Mouse (Mus musculus): ENCODE results near the gene Kmt2e. TPM values are rescaled to one million over a fixed set of nuclear protein-coding genes. Genes with fewer than 3 reads are reported as not detected.

Kmt2e gene
- polyA plus RNA-seq, 1 experiment from 2014 or later, result 69.2 TPM

DNA sequence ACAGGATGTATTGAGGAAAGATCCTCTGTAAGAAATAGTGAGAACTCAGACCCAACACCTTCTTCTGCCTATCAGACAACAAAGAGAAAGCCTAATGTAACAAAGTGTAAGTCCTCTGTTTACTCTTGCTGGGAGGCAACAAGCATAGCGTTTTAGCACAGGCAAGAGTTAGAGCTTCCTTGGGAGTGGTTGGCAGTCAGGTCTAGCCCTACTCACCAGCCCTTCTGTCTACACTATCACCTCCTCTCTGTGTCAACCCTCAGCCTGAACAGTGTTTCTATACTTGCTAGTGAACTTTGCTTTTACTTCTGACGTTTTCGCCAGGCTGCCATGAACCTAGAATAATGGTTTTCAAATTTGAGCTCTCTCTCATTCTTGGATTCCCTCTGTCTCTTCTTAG is 38.5 kb upstream of the Kmt2e start:
- 70% methylated on average over 3 of the region's 3 CpGs for WGBS
- peaks cover 16% of the 10 kb centered on the region for H3K36me3 ChIP-seq

DNA sequence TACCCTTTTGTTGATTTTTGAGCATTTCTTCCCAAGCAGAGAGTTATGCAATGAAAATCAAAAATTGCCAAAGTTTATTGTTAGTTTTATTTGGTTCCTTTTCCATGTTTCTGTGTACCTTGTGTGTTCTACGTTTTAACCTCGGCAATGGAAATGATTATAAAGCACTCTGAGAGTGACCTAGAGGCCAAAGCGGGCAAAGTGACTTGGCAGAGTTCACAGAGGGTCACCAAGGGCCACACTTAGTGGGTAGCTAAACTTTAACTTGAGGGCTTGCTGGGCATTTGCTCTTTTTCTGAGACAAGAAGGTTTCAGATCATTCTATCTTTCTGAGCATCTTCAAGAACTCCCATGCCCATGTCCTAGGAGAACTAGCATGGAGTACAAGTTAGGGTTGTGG is 37.5 kb upstream of the Kmt2e start:
- Histone ChIP-seq H3K27ac (ENCODE audit: poor library complexity, severe bottlenecking) (no peak overlapping the region), H3K4me1 (replicated peaks) (no peaks in the 10 kb centered on the region), H3K4me2 (no peak overlapping the region), H3K9me3 (replicated peaks) (no peaks in the 10 kb centered on the region), H3K9ac (no peak overlapping the region), H3K4me3 (no peak overlapping the region), H3K36me3 (peaks cover 26% of the 10 kb centered on the region), H3K27me3 (replicated peaks) (no peaks in the 10 kb centered on the region)
- ATAC-seq (ENCODE audit: insufficient number of reproducible peaks, low FRiP score), result no peak
- 91% methylated on average over 3 of the region's 3 CpGs for WGBS

More for the DNA sequence above, 38.5 kb upstream of the Kmt2e start:
- Histone ChIP-seq H3K27me3 (replicated peaks) (no peaks in the 10 kb centered on the region), H3K9me3 (replicated peaks) (no peaks in the 10 kb centered on the region), H3K4me3 (no peak overlapping the region), H3K4me2 (no peak overlapping the region), H3K9ac (no peak overlapping the region), H3K4me1 (replicated peaks) (no peaks in the 10 kb centered on the region), H3K27ac (ENCODE audit: poor library complexity, severe bottlenecking) (no peak overlapping the region)
- ATAC-seq (ENCODE audit: insufficient number of reproducible peaks, low FRiP score), result no peak

DNA sequence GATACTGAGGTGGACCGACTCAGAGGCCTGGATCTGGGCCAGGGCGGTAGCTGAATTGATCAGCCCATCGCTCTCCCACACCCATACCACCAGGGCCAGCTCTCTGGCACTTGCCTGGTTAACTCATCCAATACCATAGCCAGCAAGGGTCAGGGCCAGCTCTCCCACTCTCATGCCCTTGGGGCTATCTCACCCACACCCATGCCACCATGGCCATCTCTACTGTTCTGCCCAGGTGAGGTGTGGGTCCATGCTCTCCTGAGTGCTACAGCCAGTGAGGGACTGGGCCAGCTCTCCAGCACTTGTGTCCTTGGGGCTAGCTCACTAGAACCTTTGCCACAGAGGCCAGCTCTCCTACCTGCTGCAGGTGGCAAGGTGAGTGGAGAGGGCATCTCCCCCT is 34.1 kb upstream of the Kmt2e start:
- H3K4me2 ChIP-seq, result no peak overlapping the region
- peaks cover 38% of the 10 kb centered on the region for H3K36me3 ChIP-seq
- no peak overlapping the region for H3K4me3 ChIP-seq
- H3K27me3 ChIP-seq (replicated peaks), result no peaks in the 10 kb centered on the region
- WGBS, result 95% methylated on average over 3 of the region's 3 CpGs
- H3K9ac ChIP-seq, result no peak overlapping the region
- H3K4me1 ChIP-seq (replicated peaks), result peaks cover 3% of the 10 kb centered on the region; the same call in 1 of the 2 replicates
- no peak overlapping the region for H3K27ac ChIP-seq (ENCODE audit: poor library complexity, severe bottlenecking)
- no peaks in the 10 kb centered on the region for H3K9me3 ChIP-seq (replicated peaks)
- no peak for ATAC-seq (ENCODE audit: insufficient number of reproducible peaks, low FRiP score)

DNA sequence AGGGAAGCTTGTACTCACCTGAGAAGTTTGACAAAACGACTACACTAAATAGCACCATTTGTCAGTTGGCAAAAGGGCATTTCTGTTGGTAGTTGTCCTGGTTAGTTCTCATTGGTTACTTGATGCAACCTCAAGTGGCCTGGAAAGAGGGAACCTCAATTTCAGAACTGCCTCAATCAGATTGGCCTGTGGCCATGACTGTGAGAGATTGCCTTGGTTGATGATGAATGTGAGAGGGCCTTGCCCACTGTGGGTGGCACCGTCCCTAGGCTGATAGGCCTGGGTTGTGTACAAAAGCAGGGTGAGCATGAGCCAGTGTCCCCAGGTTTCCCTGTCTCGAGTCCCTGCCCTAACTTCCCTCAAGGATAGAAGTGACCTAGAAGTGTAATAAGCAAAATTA is 33.4 kb upstream of the Kmt2e start:
- H3K9me3 ChIP-seq (replicated peaks), result no peaks in the 10 kb centered on the region
- H3K9ac ChIP-seq, result no peak overlapping the region
- H3K4me3 ChIP-seq, result no peak overlapping the region
- no peak for ATAC-seq (ENCODE audit: insufficient number of reproducible peaks, low FRiP score)
- H3K27ac ChIP-seq (ENCODE audit: poor library complexity, severe bottlenecking), result no peak overlapping the region
- 90% methylated on average over 3 of the region's 3 CpGs for WGBS
- H3K4me1 ChIP-seq (replicated peaks), result peaks cover 3% of the 10 kb centered on the region; the same call in 1 of the 2 replicates
- no peaks in the 10 kb centered on the region for H3K27me3 ChIP-seq (replicated peaks)
- no peak overlapping the region for H3K4me2 ChIP-seq
- peaks cover 44% of the 10 kb centered on the region for H3K36me3 ChIP-seq

DNA sequence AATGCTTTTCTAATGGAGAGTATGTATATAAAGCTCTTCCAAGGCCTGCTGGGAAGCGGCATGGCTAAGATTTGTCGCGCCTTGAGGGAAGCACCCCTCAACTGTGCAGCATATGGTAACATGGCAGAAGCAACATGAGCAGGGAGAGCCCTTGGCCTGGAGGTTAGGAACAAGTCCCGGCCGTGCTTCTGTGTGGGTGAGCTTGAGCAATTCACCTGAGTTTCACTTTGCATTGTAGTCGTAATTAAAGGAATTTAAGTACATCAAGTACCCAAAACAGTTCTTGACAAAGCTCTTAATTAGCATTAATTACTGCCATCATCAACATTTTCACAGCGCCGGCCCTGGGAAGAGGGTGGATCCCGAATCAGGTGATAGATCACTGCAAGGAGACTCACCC is 32.9 kb upstream of the Kmt2e start:
- Histone ChIP-seq H3K27ac (ENCODE audit: poor library complexity, severe bottlenecking) (no peak overlapping the region), H3K9ac (no peak overlapping the region), H3K9me3 (replicated peaks) (no peaks in the 10 kb centered on the region), H3K27me3 (replicated peaks) (no peaks in the 10 kb centered on the region), H3K4me2 (no peak overlapping the region), H3K4me3 (no peak overlapping the region), H3K36me3 (peaks cover 47% of the 10 kb centered on the region), H3K4me1 (replicated peaks) (peaks cover 3% of the 10 kb centered on the region; the same call in 1 of the 2 replicates)
- 82% methylated on average over 9 of the region's 9 CpGs for whole genome bisulfite sequencing
- no peak for ATAC-seq (ENCODE audit: insufficient number of reproducible peaks, low FRiP score)

DNA sequence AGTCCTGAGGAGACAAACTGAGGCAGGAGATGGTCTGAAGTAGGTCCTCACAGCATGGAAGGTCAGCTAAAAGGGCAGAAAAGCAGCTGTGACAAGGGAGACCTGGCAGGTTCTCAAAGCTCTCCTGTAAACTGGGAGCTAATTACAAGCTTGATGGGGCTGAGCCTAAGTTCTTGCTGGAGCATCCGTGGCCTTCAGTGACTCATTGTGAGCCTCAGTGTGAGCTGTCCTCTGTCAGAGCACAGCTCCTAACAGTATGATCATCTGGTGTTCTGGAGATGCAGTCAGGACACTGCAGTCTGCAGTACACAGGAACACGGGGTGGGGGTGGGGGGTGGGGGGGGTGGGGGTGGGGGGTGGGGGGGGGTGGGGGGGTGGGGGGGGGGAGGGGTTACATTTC is 32.2 kb upstream of the Kmt2e start:
- 9% methylated on average over 2 of the region's 2 CpGs for WGBS
- ATAC-seq (ENCODE audit: insufficient number of reproducible peaks, low FRiP score), result no peak
- Histone ChIP-seq H3K27ac (ENCODE audit: poor library complexity, severe bottlenecking) (no peak overlapping the region), H3K9ac (no peak overlapping the region), H3K4me1 (replicated peaks) (peaks cover 3% of the 10 kb centered on the region; the same call in 1 of the 2 replicates), H3K27me3 (replicated peaks) (no peaks in the 10 kb centered on the region), H3K9me3 (replicated peaks) (no peaks in the 10 kb centered on the region), H3K36me3 (peaks cover 47% of the 10 kb centered on the region), H3K4me2 (no peak overlapping the region), H3K4me3 (no peak overlapping the region)

DNA sequence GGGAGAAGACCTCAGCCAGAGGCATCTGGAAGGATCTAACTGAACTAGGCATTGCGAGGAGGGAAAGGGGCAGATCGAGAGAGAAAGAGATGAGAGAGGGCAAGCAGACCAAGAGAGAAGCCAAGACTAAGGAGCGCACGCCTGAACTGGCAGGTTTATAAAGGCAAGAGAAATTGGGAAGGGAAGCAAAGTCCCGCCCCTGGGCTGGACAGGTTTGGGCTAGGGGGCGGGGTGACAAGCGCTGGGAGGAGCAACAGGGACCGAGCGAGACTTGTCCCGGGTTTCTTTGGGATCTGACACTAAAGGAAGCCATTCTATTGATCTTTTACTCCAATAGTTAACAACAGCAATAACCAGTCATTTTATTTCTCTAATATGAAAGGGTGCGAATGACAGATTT is 31.1 kb upstream of the Kmt2e start:
- no peaks in the 10 kb centered on the region for H3K27me3 ChIP-seq (replicated peaks)
- 62% methylated on average over 11 of the region's 11 CpGs for WGBS
- H3K9ac ChIP-seq, result no peak overlapping the region
- no peaks in the 10 kb centered on the region for H3K9me3 ChIP-seq (replicated peaks)
- H3K4me2 ChIP-seq, result no peak overlapping the region
- no peak overlapping the region for H3K27ac ChIP-seq (ENCODE audit: poor library complexity, severe bottlenecking)
- H3K4me1 ChIP-seq (replicated peaks), result peaks cover 8% of the 10 kb centered on the region
- no peak overlapping the region for H3K4me3 ChIP-seq
- H3K36me3 ChIP-seq, result peaks cover 44% of the 10 kb centered on the region
- no peak for ATAC-seq (ENCODE audit: insufficient number of reproducible peaks, low FRiP score)

DNA sequence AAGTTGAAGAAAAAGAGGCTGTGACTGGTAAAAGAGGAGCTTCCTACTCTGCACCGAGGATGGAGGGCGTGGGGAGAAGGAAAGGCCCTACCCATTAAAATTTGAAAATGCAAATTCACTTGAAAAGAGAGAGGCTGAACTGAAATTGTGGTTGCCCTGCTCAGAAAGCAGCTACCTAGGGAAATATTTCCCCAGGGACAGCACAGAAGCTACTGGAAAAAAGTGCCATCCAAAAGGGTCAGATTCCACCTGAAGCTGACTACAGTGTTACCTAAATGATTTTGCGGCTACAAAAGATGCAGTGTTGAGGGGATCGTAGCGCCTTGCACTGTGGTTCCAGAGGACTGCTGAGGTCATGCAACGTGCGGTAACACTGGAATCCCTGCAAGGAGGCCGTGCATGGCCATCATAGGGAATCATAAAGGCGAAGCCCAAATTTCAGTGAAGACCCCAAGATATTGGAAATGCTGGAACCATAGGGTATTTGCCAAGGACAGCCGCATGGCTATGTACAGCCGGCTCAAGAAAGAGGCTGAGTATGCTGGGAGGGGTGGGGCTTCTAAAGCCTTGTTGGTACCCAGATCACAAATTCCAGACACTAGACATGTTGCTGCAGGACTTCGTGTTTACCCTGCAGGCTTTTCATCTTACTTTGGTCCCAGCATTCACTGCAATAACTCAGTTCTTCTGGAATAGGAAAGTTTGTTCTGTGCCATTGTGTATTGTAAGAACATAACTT is 28.4 kb upstream of the Kmt2e start:
- ATAC-seq (ENCODE audit: insufficient number of reproducible peaks, low FRiP score), result no peak

DNA sequence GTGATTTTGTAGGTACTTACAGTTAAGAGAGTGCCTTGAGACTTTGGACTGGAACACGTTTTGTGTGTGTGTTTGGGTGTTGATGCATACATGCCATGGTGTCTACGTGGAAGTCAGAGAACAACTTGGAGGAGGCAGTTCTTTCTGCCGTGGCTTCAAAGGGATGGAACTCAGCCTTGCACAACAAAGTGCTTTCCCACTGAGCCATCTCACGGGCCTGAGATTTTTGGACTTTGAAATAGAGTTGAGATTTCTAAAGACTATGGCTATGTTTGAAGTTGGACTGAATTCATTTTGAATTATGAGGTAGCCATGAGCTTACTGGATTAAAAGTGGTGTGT is 27.9 kb upstream of the Kmt2e start:
- Histone ChIP-seq H3K27ac (ENCODE audit: poor library complexity, severe bottlenecking) (no peak overlapping the region), H3K27me3 (replicated peaks) (no peaks in the 10 kb centered on the region), H3K4me1 (replicated peaks) (peaks cover 37% of the 10 kb centered on the region), H3K4me2 (no peak overlapping the region), H3K36me3 (peaks cover 35% of the 10 kb centered on the region), H3K9me3 (replicated peaks) (no peaks in the 10 kb centered on the region), H3K9ac (no peak overlapping the region), H3K4me3 (no peak overlapping the region)
- WGBS, result 86% methylated on average over 4 of the region's 4 CpGs
- no peak for ATAC-seq (ENCODE audit: insufficient number of reproducible peaks, low FRiP score)

More for the DNA sequence above, 28.4 kb upstream of the Kmt2e start:
- no peak overlapping the region for H3K27ac ChIP-seq (ENCODE audit: poor library complexity, severe bottlenecking)
- peaks cover 31% of the 10 kb centered on the region for H3K4me1 ChIP-seq (replicated peaks)
- H3K9ac ChIP-seq, result no peak overlapping the region
- 94% methylated on average over 12 of the region's 12 CpGs for WGBS
- H3K36me3 ChIP-seq, result peaks cover 35% of the 10 kb centered on the region
- no peak overlapping the region for H3K4me3 ChIP-seq
- no peak overlapping the region for H3K4me2 ChIP-seq
- no peaks in the 10 kb centered on the region for H3K9me3 ChIP-seq (replicated peaks)
- no peaks in the 10 kb centered on the region for H3K27me3 ChIP-seq (replicated peaks)

DNA sequence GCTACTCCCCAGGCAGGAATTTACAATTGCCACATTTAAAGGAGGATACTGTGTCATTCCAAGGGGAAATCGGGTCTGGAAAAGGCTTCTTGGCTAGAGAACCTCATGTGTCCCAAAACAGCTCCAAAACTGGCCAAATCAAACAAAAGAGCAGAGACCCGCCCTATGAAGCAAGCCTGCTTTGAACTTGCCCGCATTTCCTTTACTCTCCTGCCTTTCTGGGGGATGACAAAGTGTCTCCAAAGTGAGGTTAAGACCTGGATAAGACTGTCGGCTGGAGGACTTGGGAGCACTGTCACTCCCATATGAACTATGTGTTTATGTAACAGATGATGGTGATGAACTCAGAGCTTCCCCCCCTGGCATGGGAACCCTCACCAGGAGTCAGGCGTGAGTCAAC is 26.1 kb upstream of the Kmt2e start:
- H3K9ac ChIP-seq, result no peak overlapping the region
- H3K36me3 ChIP-seq, result peaks cover 40% of the 10 kb centered on the region
- H3K27ac ChIP-seq (ENCODE audit: poor library complexity, severe bottlenecking), result no peak overlapping the region
- no peak for ATAC-seq (ENCODE audit: insufficient number of reproducible peaks, low FRiP score)
- no peaks in the 10 kb centered on the region for H3K9me3 ChIP-seq (replicated peaks)
- no peaks in the 10 kb centered on the region for H3K27me3 ChIP-seq (replicated peaks)
- H3K4me2 ChIP-seq, result no peak overlapping the region
- whole genome bisulfite sequencing, result 61% methylated on average over 5 of the region's 5 CpGs
- H3K4me1 ChIP-seq (replicated peaks), result peaks cover 52% of the 10 kb centered on the region
- H3K4me3 ChIP-seq, result no peak overlapping the region

DNA sequence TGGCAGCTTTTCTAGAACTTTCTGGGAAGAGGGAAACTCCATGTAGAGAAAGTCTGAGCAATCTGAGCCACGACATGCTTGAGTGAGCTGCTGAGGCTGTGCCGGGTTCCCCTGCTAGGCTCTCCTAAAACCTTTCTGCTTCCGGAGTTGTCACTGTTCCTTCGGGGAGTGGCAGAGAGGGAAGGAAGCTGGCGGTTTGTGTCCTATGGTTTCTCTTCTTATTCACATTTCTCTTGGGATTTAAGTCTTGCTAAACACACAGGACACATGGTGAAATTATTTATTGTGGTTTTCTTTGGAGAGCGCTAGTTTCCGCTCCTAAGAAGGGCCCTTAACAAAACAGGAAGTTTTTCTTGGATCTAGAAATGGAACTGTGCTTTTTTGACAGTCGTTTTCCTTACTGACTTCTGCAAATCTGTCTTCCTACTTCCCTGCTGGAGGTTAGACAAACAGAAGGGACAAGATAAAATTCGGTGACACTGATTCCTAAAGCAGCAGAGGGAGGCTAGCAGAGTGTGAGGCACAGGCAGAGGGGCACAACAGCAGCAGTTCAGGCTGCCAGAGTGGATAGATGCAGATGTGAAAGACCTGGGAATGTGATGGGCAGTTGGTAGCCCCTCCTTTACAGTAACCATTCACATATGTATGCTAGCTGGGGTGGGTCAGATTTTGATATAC is 24.1 kb upstream of the Kmt2e start:
- Histone ChIP-seq H3K9me3 (replicated peaks) (no peaks in the 10 kb centered on the region), H3K27ac (ENCODE audit: poor library complexity, severe bottlenecking) (peak overlapping the region; percentile 60), H3K4me3 (no peak overlapping the region), H3K36me3 (peaks cover 34% of the 10 kb centered on the region), H3K27me3 (replicated peaks) (no peaks in the 10 kb centered on the region), H3K9ac (no peak overlapping the region), H3K4me1 (replicated peaks) (peaks cover 72% of the 10 kb centered on the region), H3K4me2 (no peak overlapping the region; the same call in 1 of the 2 replicates)
- WGBS, result 39% methylated on average over 9 of the region's 9 CpGs
- ATAC-seq (ENCODE audit: insufficient number of reproducible peaks, low FRiP score), result peak; percentile 57
